15 mouse cellular contexts compared by ENCODE assay signal in genomic region chr17:87628144-87628543, GRCm38 (mm10). TPM values are rescaled to one million over a fixed set of nuclear protein-coding genes. Genes with fewer than 3 reads are reported as not detected.
"Had no signal": no experiment of that assay in that cellular context is flagged by ENCODE, and none has a peak within 500 bp of the region (broad histone marks: within the 10 kb centered on the region; RNA-seq: fewer than 3 reads in every experiment).

No protein-coding gene starts in this region.

- ATAC-seq: hindbrain, embryonic 16.5 days had no signal

- H3K9ac ChIP-seq: limb, embryonic 13.5 days; liver, embryonic 13.5 days had no signal

- H3K4me1 ChIP-seq: liver, embryonic 13.5 days had no signal

- DNase-seq: kidney, adult 18-20 months; kidney, adult 9 months; kidney, postnatal 14 days; liver; liver, embryonic 13.5 days; lung, adult 2 months; lung, postnatal 14 days; lung, postnatal 4 days; midbrain, embryonic 14.5 days; thymus, postnatal 36 days had no signal

- H3K36me3 ChIP-seq: limb, embryonic 13.5 days; liver, embryonic 13.5 days had no signal

- H3K27me3 ChIP-seq: limb, embryonic 13.5 days had no signal

- H3K4me3 ChIP-seq: limb, embryonic 13.5 days; liver, embryonic 13.5 days had no signal

- H3K27ac ChIP-seq: limb, embryonic 13.5 days; liver, embryonic 13.5 days had no signal

- H3K4me2 ChIP-seq: limb, embryonic 13.5 days; liver, embryonic 13.5 days; midbrain, embryonic 11.5 days had no signal

- H3K9me3 ChIP-seq: limb, embryonic 13.5 days; liver, embryonic 13.5 days had no signal

RNA-seq across cellular contexts. Expression of gene Epcam, which starts 7.6 kb away (rescaled TPM):
- total RNA-seq: left cerebral cortex, postnatal 36 days; megakaryocyte progenitor cell, adult 5-6 weeks had no signal
